Mouse (Mus musculus) hematopoietic stem cell, adult 5-6 weeks (primary cell): ENCODE data around the gene 4933400A11Rik. TPM values are rescaled to one million over a fixed set of nuclear protein-coding genes. Genes with fewer than 3 reads are reported as not detected.

Experiments used
- ATAC-seq, 2 experiments: fragments of 125-278 bp in 1 of 2; replicated peaks in 1 of 2; 2 replicates each; pipeline ENCODE4 v1.8.0; 2016 to 2017; ENCODE audit warnings: inconsistent platforms in 2 of 2, mild to moderate bottlenecking in 2 of 2, moderate number of reproducible peaks in 2 of 2, low read depth in 1 of 2, moderate TSS enrichment in 1 of 2; ENCODE audit not compliant: low FRiP score in 2 of 2, poor library complexity in 2 of 2, severe bottlenecking in 2 of 2, insufficient read depth in 1 of 2, low TSS enrichment in 1 of 2
- total RNA-seq: library from RNA; stranded (forward); fragments of 172-1452, 232-1000 nt; gene quantifications from 2 replicates; pipeline ENCODE4 v1.2.3, GENCODE M21; 2017

4933400A11Rik gene
- total RNA-seq = not detected in 2 replicates

- no peak for ATAC-seq
These were observed at the start of gene 4933400A11Rik for GRCm38 (mm10) chrX:169779535-169779934. 4933400A11Rik (minus strand) TSS chrX:169779635.

DNA sequence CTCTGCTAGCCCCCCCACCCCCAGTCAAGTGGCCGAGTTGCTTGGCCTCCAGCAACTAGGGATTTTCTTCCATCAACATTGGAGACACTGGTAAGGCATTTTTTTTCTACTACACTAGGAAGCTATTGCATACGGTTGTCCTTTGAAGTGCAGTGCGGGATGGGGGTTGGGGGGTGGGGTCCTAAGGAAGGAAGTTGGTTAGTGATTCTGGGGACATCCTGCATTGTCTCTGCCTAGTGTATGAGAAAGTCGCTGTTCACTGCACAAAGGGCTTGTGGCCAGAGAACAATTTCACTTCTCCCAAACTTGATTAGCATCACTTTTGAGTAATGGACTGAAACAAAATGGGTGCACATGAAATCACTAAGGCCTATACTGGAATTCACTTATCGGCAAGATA, 48.7 kb upstream of the 4933400A11Rik start:
- no peak; a peak in 1 of 4 replicates for ATAC-seq

DNA sequence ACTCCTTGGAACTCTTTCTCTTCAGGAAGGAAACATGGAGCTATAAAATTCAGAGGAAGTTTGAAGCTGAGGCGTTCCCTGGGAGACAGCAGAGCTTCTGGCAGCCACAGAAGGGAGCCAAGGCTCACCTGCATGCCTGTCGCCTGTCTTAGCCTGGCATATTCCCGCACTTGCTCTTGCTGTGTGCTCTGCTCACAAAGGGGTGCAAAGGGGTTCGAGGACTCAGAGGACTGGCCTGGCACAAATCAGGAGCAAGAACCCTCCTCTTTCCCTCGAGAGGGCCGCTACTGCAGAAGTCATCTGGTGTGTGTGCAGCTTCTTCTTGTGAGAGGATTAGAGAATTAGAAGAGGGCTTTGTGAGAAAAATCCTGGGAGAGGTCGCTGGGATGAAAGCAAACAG, 48.3 kb upstream of the 4933400A11Rik start:
- ATAC-seq = no peak

GRCm38 (mm10) chrX:169826947-169827346, 47.5 kb upstream of the 4933400A11Rik start:
- ATAC-seq = no peak

- no peak for ATAC-seq
These were observed 34.2 kb upstream of the 4933400A11Rik start for GRCm38 (mm10) chrX:169813673-169814072.

- ATAC-seq = no peak
These were observed 32.3 kb upstream of the 4933400A11Rik start for GRCm38 (mm10) chrX:169811783-169812182.

DNA sequence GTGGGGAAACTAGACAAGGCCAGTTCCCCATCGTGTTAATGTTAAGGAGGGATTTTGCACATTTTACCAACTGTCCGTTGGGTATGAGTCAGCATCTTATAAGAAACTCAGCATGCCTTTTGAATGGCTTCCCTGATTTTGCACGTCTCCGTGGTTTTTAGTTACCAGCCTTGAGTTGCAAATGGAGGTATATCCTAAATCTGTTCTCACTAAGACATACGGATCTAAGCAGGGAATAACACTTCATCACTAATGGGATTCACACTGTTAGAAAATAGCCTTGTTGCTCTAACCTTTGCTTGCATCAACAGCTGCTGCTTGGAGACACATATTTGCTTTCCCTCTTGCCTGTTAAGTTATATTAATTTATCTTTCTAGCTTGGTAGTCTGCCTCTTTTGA, 31.9 kb upstream of the 4933400A11Rik start:
- ATAC-seq = no peak

- ATAC-seq = no peak
These were observed 28.3 kb upstream of the 4933400A11Rik start for GRCm38 (mm10) chrX:169807744-169808143.

DNA sequence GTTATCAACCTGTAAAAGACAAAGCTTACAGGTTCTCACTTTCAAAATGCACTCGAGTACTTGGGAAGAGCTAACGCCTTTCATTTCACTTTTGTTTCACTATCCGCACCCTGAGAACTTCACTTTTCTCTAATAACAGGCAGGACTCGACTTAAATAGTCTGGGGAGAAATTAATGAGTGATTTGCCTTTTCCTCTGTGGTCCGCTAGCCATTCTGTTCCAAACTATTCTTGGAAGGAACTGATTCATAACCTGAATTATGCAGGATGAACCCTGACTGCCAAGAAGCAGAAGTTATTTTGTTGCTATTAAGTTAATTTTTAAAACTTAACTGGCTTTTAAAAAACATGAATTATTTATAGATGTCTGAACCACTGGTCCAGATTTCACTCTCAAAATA, 26.4 kb upstream of the 4933400A11Rik start:
- no peak for ATAC-seq

GRCm38 (mm10) chrX:169800238-169800637, 20.8 kb upstream of the 4933400A11Rik start:
- no peak for ATAC-seq

DNA sequence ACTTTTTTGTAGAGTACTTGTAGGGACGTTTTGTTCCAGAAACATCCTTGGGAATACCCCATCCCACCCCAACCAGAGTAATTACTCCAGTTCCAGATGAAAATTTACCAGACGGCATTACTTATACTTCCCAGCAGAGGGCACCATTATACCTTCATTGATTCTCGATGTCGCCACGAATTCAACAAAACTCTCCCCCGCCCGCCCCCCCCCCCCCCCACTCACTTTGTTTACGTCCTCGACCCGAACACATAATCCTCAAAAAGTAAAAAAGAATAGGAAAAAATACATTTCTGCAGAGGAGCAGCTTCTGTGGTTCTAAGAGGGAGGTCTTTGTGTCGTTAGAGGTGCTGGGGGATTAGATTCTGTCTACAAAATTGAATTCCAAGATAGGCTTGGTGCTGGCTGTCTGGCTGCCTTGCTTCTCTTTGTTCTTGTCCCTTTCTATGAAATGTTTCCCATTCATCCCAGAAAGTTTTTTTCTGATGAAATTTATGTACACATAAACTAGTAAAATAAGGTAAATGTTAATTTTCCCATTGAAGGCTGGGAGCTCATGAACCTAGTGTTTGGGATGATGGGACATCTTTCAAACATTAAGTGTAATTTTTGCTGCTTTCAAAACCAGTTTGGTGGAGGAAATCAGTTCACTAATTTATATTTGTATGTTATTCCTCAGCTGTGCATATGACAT, 19.7 kb upstream of the 4933400A11Rik start:
- no peak for ATAC-seq

DNA sequence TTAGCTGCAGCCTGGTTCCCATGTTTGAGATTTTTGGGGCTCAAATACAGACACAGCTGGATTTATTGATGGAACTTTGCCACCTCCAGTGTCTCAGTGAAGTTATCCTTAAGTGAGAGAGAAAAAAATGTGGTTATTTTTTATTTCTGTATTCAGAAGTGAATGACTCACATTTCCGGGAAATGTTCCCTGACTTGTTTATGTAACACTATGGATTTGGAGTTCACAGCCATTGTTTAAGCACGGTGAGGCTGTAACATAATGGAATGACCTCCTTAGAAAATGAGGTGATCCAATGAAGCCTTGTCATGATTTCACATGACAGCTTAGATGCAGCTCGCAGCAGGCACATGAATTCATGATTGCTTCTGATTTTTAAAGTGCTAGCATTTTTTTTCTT, 17.7 kb upstream of the 4933400A11Rik start:
- no peak for ATAC-seq

DNA sequence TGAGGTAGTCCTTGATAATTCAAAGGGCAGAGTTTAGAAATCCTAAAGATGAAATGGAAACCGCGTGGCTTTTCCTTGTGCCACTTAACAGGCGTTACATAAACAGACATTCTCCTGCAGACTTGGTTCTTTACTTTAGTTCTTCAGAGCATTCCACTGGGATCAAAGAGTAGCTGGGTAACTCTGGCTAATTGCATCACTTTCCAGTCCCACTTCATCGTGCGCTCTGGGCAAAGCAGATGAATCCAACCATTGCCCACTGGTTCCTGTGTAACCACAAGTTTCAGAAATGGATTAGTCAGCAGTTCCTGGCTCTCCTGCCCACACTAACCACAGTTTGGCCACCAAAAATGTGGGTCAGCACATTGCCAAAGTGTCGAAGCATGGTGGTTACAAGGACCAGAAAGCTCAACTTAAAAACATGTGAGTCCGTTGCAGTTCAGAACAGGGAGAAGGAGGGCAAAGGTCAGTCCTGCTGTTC, 15.4 kb upstream of the 4933400A11Rik start:
- peak; percentile 77 to 92 for ATAC-seq

DNA sequence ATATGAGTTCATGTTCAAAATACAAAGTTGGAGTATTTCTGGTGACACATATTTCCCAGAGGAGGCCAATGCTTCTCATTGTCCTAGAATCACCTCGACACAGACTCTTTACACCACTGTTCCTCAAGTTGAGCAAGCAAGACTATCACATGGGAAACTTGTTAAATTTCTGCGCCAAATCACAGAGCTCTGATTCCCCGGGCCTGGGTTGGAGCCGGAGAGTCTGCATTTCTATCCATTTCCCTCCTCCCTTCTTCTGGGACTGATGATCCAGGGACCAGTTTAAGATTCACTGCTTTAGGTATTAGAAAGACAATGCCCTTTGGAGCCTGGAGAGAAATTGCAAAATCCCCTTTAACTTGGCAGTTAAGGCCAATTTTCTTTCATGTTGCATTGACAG, 15.0 kb upstream of the 4933400A11Rik start:
- ATAC-seq = no peak

DNA sequence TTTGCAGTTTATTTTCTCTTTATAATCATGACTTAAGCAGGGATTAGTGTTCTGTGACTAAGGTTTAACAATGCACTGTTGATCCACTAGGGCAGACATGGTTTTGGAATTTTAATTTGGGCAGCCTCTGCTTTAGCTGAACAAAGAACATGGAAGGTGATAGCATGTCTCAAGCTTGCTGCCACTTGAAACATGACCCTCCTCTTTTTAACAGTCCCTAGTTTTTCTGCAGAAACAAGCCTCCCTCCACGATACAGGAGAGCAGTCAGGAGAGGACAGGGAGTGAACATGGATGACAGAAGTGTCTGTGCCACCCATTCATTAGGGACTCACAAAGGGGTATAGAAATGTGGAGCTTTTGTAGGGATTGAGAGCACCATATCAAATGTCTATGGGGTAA, 13.4 kb upstream of the 4933400A11Rik start:
- ATAC-seq = no peak

GRCm38 (mm10) chrX:169789702-169790101, 10.3 kb upstream of the 4933400A11Rik start:
- no peak for ATAC-seq

DNA sequence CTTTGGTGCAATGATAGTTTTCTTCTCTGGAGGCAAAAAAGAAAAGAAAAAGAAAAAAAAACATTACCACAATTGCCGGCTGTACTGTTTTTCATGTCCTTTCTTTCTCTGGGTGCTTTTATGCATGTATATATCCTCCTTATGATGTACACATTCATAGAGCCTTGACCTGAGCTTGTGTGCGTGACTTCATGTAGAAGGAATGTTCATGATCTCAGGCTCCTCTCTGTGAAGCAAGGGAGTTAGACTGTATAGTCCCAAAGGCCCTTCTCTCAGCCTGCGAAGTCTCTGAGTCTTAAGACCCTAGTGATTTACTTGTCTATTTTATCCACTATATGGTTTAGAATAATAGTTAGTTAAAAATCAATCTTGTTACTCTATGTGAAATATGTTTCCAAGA, 21.4 kb downstream of the 4933400A11Rik start:
- no peak for ATAC-seq

DNA sequence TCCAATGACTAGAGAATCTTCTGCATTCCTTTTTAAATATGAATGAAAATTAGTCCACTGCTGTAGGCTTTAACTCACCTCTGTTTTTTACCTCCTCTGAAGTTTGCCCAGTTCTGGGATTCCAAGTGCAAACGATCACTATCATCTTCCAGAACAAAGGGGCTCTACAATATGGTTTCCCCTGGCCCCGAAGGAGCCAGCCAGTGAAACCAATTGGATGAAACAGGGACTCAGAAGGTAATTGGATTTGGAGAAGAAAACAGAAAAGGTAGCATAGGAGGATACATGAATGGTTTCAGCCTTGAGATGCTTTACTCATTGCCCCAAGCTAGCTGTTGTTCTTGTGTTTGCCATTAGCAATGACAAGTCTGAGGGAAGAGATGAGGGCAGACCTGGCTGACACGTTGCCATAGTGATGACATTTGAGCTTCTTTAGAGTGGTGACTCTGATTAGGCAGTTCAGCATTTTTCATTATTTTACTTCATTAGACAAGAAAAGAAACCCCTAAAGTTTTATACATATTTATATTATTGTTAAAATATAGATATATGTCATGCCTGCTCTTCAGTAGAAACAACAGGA, 44.0 kb downstream of the 4933400A11Rik start:
- no peak for ATAC-seq
